Mouse (Mus musculus): Measurements from ENCODE around the gene Caskin1. TPM values are rescaled to one million over a fixed set of nuclear protein-coding genes. Genes with fewer than 3 reads are reported as not detected.

Gene Caskin1
- polyA plus RNA-seq, 1 experiment from 2014 or later: 3.6 TPM

GRCm38 (mm10) chr17:24488662-24489264 lies 362 bp downstream of the Caskin1 start:
- Histone ChIP-seq H3K27ac (peak overlapping the region; percentile 83), H3K27me3 (ENCODE audit: low read depth, poor library complexity, severe bottlenecking) (peaks cover 61% of the 10 kb centered on the region), H3K9me3 (replicated peaks) (no peaks in the 10 kb centered on the region), H3K36me3 (no peaks in the 10 kb centered on the region), H3K4me3 (peak overlapping the region; percentile 71), H3K4me1 (peaks cover 26% of the 10 kb centered on the region)
- 3% methylated on average over 81 of the region's 81 CpGs for WGBS
- DNase-seq (ENCODE audit: low spot score): peak; percentile 72

DNA sequence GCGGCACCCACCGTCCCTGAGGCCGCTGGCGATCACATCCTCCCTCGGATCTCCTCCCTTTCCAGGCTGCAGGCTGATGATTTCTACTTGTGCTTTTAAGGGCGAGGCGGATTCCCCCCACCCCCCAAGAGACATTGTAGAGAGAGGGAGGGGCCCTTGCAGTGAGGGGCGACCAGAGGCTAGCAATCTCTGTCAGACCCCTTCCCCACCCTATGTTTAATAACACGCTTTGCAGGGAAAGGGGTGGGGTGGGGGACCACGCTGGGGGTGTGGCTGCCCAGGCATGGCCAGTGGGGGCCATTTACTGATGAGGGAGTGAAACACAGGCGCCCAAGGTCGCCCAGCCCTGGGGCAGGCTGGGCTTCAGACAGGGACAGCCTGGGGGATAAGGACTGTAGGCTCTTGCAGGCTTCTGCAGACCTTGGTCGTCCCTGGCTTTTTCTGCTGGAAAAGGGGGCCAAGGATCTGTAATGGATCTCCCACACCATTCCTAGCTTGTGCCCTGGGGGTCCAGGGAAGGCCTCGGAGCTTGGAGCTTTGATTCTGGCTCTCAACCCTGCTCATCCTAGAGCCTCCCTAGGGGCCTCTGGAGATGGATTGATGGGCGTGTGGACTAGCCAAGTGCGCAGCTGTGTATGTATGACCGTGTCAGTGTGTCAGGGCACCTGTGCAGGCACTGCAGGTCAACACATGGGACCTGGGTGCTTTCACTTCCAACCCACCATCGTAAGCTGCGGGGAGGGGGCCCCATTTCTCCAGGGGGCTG lies 1.0 kb downstream of the Caskin1 start:
- no peaks in the 10 kb centered on the region for H3K9me3 ChIP-seq (replicated peaks)
- H3K4me1 ChIP-seq: peaks cover 26% of the 10 kb centered on the region
- DNase-seq (ENCODE audit: low spot score): no peak
- peak overlapping the region; percentile 71 for H3K4me3 ChIP-seq
- peaks cover 61% of the 10 kb centered on the region for H3K27me3 ChIP-seq (ENCODE audit: low read depth, poor library complexity, severe bottlenecking)
- 19% methylated on average over 19 of the region's 19 CpGs for WGBS
- H3K27ac ChIP-seq: peak overlapping the region; percentile 83; the same call in 1 of the 2 replicates
- H3K36me3 ChIP-seq: no peaks in the 10 kb centered on the region

- Histone ChIP-seq H3K27me3 (ENCODE audit: low read depth, poor library complexity, severe bottlenecking) (peaks cover 59% of the 10 kb centered on the region), H3K36me3 (no peaks in the 10 kb centered on the region), H3K9me3 (replicated peaks) (no peaks in the 10 kb centered on the region), H3K4me1 (peaks cover 23% of the 10 kb centered on the region), H3K4me3 (no peak overlapping the region), H3K27ac (no peak overlapping the region)
- no peak for DNase-seq (ENCODE audit: low spot score)
- 82% methylated on average over 4 of the region's 4 CpGs for WGBS
These were observed 2.0 kb downstream of the Caskin1 start for GRCm38 (mm10) chr17:24490399-24490798.

DNA sequence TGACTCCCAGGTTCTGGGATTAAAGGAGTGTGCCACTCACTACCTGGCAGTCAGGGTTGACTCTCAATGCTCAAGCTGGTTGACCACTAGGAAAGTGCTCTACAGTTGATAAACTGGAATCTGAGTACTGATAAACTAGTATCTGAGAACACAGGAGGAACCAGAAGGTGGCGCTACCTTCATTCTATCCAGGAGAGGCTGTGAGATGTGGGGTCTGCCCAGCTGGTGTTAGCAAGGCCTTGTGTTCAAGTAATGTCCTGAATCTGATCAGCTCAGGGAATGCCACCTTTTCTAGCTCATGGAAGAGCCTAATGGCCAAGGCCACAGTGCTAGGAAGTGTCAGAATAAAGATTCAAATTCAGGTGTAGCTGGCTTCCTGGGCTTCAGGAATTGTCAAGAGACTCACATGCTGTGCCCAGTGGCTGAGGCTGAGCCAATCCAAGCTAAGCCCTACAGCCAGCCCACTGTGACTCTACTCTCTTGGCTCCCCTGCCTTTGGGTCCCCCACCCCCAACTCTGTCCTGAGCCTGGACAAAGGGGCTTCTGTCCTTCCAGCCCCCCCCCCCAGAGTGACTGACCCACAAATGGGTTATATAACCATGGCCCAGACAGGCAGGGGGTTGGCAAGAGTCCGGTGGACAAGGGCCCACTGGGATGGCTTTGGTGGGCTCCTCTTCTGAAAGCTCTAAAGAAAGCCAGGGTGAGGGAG lies 6.4 kb downstream of the Caskin1 start:
- Histone ChIP-seq H3K4me1 (peaks cover 9% of the 10 kb centered on the region; the same call in 1 of the 2 replicates), H3K36me3 (no peaks in the 10 kb centered on the region), H3K27me3 (ENCODE audit: low read depth, poor library complexity, severe bottlenecking) (peaks cover 17% of the 10 kb centered on the region), H3K4me3 (no peak overlapping the region), H3K27ac (0 out of 2 replicates have a peak overlapping the region, but pooled peaks have one; percentile 7), H3K9me3 (replicated peaks) (no peaks in the 10 kb centered on the region)
- 50% methylated on average over 2 of the region's 2 CpGs for WGBS
- DNase-seq (ENCODE audit: low spot score): peak; percentile 49

GRCm38 (mm10) chr17:24495443-24495842 lies 7.0 kb downstream of the Caskin1 start:
- Histone ChIP-seq H3K4me1 (peaks cover 7% of the 10 kb centered on the region; the same call in 1 of the 2 replicates), H3K36me3 (no peaks in the 10 kb centered on the region), H3K27ac (0 out of 2 replicates have a peak overlapping the region, but pooled peaks have one; percentile 7), H3K27me3 (ENCODE audit: low read depth, poor library complexity, severe bottlenecking) (peaks cover 10% of the 10 kb centered on the region), H3K9me3 (replicated peaks) (no peaks in the 10 kb centered on the region), H3K4me3 (no peak overlapping the region)
- WGBS: 91% methylated on average over 3 of the region's 3 CpGs
- DNase-seq (ENCODE audit: low spot score): no peak

GRCm38 (mm10) chr17:24496026-24496425 lies 7.6 kb downstream of the Caskin1 start:
- no peaks in the 10 kb centered on the region for H3K36me3 ChIP-seq
- no peaks in the 10 kb centered on the region for H3K9me3 ChIP-seq (replicated peaks)
- 81% methylated on average over 1 of the region's 1 CpGs for WGBS
- peaks cover 7% of the 10 kb centered on the region; the same call in 1 of the 2 replicates for H3K4me1 ChIP-seq
- no peak overlapping the region for H3K4me3 ChIP-seq
- H3K27ac ChIP-seq: no peak overlapping the region
- peaks cover 5% of the 10 kb centered on the region for H3K27me3 ChIP-seq (ENCODE audit: low read depth, poor library complexity, severe bottlenecking)
- DNase-seq (ENCODE audit: low spot score): no peak

- H3K4me1 ChIP-seq: peaks cover 21% of the 10 kb centered on the region
- H3K9me3 ChIP-seq (replicated peaks): no peaks in the 10 kb centered on the region
- H3K27me3 ChIP-seq (ENCODE audit: low read depth, poor library complexity, severe bottlenecking): peaks cover 13% of the 10 kb centered on the region
- H3K27ac ChIP-seq: no peak overlapping the region
- no peak overlapping the region for H3K4me3 ChIP-seq
- no peak for DNase-seq (ENCODE audit: low spot score)
- H3K36me3 ChIP-seq: peaks cover 29% of the 10 kb centered on the region
- 43% methylated on average over 11 of the region's 11 CpGs for WGBS
These were observed 13.8 kb downstream of the Caskin1 start for GRCm38 (mm10) chr17:24502208-24502607.

DNA sequence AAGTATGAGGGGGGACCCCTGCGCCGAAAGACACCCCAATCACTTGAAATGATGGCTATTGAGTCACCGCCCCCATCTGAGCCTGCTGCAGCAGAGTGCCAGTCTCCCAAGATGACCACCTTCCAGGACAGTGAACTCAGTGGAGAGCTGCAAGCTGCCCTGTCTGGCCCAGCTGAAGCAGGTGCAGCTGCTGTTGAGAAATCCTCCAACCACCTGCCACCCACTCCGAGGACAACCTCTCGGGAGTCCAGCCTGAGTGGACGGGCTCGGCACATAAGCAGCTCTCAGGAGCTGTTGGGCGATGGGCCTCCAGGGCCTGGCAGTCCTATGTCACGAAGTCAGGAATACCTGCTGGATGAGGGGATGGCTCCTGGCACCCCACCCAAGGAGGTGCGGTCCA lies 15.7 kb downstream of the Caskin1 start:
- H3K4me3 ChIP-seq: no peak overlapping the region
- WGBS: 88% methylated on average over 10 of the region's 10 CpGs

GRCm38 (mm10) chr17:24505286-24505955 lies 17.0 kb downstream of the Caskin1 start:
- DNase-seq (ENCODE audit: low spot score): no peak
- Histone ChIP-seq H3K36me3 (peaks cover 61% of the 10 kb centered on the region), H3K9me3 (replicated peaks) (no peaks in the 10 kb centered on the region), H3K4me3 (no peak overlapping the region), H3K27ac (no peak overlapping the region), H3K27me3 (ENCODE audit: low read depth, poor library complexity, severe bottlenecking) (peaks cover 16% of the 10 kb centered on the region), H3K4me1 (peaks cover 24% of the 10 kb centered on the region)
- 91% methylated on average over 30 of the region's 30 CpGs for WGBS

More for the DNA sequence above, 15.7 kb downstream of the Caskin1 start:
- H3K27ac ChIP-seq: no peak overlapping the region
- no peak for DNase-seq (ENCODE audit: low spot score)
- peaks cover 47% of the 10 kb centered on the region for H3K36me3 ChIP-seq
- peaks cover 16% of the 10 kb centered on the region for H3K27me3 ChIP-seq (ENCODE audit: low read depth, poor library complexity, severe bottlenecking)
- no peaks in the 10 kb centered on the region for H3K9me3 ChIP-seq (replicated peaks)
- peaks cover 24% of the 10 kb centered on the region for H3K4me1 ChIP-seq

DNA sequence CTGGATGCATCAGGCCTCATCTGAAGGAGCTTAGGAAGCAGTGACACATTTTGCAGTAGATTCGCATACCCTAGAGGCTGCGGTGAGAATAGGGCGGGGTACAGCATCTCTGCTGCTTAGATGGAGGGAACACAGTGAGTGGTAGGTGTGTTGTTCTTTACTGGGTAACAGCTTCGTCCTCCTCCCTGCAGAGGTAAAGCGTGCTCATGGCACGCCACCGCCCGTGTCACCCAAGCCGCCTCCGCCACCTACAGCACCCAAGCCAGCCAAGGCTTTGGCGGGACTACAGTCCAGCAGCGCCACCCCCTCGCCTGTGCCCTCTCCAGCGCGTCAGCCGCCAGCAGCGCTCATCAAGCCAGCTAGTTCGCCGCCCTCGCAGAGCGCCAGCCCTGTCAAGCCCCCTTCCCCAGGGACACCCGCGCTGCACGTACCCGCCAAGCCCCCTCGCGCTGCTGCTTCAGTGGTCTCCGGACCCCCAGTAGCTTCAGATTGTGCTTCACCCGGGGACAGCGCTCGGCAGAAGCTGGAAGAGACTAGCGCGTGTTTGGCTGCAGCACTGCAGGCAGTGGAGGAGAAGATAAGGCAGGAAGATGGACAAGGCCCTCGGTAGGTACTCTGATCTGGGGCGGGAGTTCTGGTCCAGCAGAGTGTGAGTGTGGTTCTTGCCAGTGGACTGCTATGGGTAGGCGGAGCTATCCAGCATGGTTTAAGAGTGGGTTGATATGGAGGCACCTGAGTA lies 18.1 kb downstream of the Caskin1 start:
- Histone ChIP-seq H3K4me1 (peaks cover 24% of the 10 kb centered on the region), H3K4me3 (peak overlapping the region; percentile 34), H3K27ac (peak overlapping the region; percentile 42; the same call in 1 of the 2 replicates), H3K9me3 (replicated peaks) (no peaks in the 10 kb centered on the region), H3K27me3 (ENCODE audit: low read depth, poor library complexity, severe bottlenecking) (peaks cover 16% of the 10 kb centered on the region), H3K36me3 (peaks cover 72% of the 10 kb centered on the region)
- DNase-seq (ENCODE audit: low spot score): no peak
- 24% methylated on average over 36 of the region's 36 CpGs for WGBS

DNA sequence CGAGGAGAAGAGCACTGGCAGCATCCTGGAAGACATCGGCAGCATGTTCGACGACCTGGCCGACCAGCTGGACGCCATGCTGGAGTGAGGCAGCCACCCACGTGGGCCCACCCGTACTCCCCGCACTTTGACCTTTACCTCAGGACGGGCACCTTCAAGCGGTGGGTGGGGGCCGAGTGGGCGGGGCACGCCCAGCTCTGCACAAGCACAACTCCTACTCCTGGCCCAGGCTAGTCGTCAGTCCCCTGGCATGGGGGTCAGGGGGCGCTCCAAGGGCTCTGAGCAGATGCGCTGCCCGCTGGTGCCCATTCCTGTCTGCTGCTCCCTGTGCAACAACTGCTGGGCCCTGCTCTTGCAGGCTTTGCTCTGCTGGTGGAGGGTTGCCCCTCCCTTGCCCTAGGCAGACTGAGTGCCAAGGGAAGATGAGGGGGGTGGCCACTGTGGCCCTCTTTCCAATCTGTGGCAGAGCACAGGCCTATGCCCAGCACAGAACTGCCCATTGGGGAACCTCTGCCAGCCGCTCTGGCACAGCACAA lies 18.8 kb downstream of the Caskin1 start:
- Histone ChIP-seq H3K9me3 (replicated peaks) (no peaks in the 10 kb centered on the region), H3K27me3 (ENCODE audit: low read depth, poor library complexity, severe bottlenecking) (peaks cover 16% of the 10 kb centered on the region), H3K27ac (no peak overlapping the region), H3K36me3 (peaks cover 78% of the 10 kb centered on the region), H3K4me1 (peaks cover 18% of the 10 kb centered on the region), H3K4me3 (peak overlapping the region; percentile 34; the same call in 1 of the 2 replicates)
- 44% methylated on average over 19 of the region's 19 CpGs for WGBS
- no peak for DNase-seq (ENCODE audit: low spot score)

All from limb, embryonic 10.5 days (tissue).